Comparison of ENCODE assay signal across 8 mouse cellular contexts in genomic region chr16:29814039-29814438, GRCm38 (mm10).
DNase-seq lines count a peak whose midpoint lies in the region; ATAC-seq and TF ChIP-seq lines count a peak whose summit lies in the region.

No protein-coding gene starts in this region.

- peak overlapping the region; percentile 62 for H3K4me3 ChIP-seq in hindbrain, embryonic 14.5 days (replicated peaks; ENCODE audit: low read length)
- H3K4me3 ChIP-seq in left cerebral cortex, adult 2 months = peak overlapping the region; percentile 53

- peak overlapping the region; percentile 95 for H3K9ac ChIP-seq in hindbrain, embryonic 14.5 days

- peak overlapping the region; percentile 99 for H3K4me2 ChIP-seq in hindbrain, embryonic 14.5 days (replicated peaks)

- TF ChIP-seq CTCF in left cerebral cortex, adult 2 months (IDR thresholded peaks at IDR 0.05) = peak; percentile 55

- H3K27ac ChIP-seq in hindbrain, embryonic 14.5 days = peak overlapping the region; percentile 92
- H3K27ac ChIP-seq in left cerebral cortex, adult 2 months = peak overlapping the region; percentile 96

- DNase-seq in NIH3T3 (ENCODE audit: low read depth) = peak; percentile 93
- DNase-seq in cerebellum, adult 8-10 months = peak; percentile 41
- peak; percentile 57 to 70 for DNase-seq in frontal cortex, postnatal 14 days (ENCODE audit: low spot score in 2 of 2)
- DNase-seq in hindbrain, embryonic 14.5 days (ENCODE audit: low spot score) = peak; percentile 63
- peak; percentile 77 to 80 for DNase-seq in left cerebral cortex, adult 2 months (ENCODE audit: extremely low spot score in 1 of 2, low spot score in 2 of 2)
- DNase-seq in right cerebral cortex, adult 18-20 months = peak; percentile 88
- peak; percentile 85 to 90 for DNase-seq in urinary bladder, adult 18-20 months (ENCODE audit: low spot score in 2 of 2)

- H3K4me1 ChIP-seq in hindbrain, embryonic 14.5 days (replicated peaks; ENCODE audit: control insufficient read depth, insufficient read depth, low read length) = peaks cover 6% of the 10 kb centered on the region

- peak; percentile 79 for ATAC-seq in hindbrain, embryonic 14.5 days (ENCODE audit: low FRiP score)
- ATAC-seq in megakaryocyte, adult 5-6 weeks (ENCODE audit: poor library complexity, severe bottlenecking) = peak; percentile 92

- no peaks in the 10 kb centered on the region for H3K9me3 ChIP-seq in hindbrain, embryonic 14.5 days (ENCODE audit: control insufficient read depth, low read length)

- intact Hi-C loops in left cerebral cortex, adult 2 months (cut with DNase I) = loop anchor here (1.0 to 5.0 kb wide), 5 partner anchors 25 to 423 kb away; no protein-coding TSS in a partner anchor

- 2% methylated on average over 20 of the region's 32 CpGs for WGBS in hindbrain, embryonic 14.5 days

- H3K36me3 ChIP-seq in hindbrain, embryonic 14.5 days (replicated peaks; ENCODE audit: control insufficient read depth, insufficient read depth) = no peaks in the 10 kb centered on the region

- peaks cover 15% of the 10 kb centered on the region for H3K27me3 ChIP-seq in hindbrain, embryonic 14.5 days (ENCODE audit: control insufficient read depth, insufficient read depth, low read length)

Comparison
In these comparisons a context has a peak if more than half of its experiments do, and no peak if none do; other contexts are left out.
1. Peak in every context shown above with its lines: DNase-seq, ATAC-seq, H3K4me3 ChIP-seq and H3K27ac ChIP-seq.
2. DNase-seq: peak in every context shown above with its lines; median percentile 93 in NIH3T3; 88 in right cerebral cortex, adult 18-20 months; 88 in urinary bladder, adult 18-20 months; 78 in left cerebral cortex, adult 2 months; 64 in frontal cortex, postnatal 14 days; 63 in hindbrain, embryonic 14.5 days; 41 in cerebellum, adult 8-10 months.